Mouse (Mus musculus) monocyte, adult 2 months (primary cell): ENCODE measurements around the gene Bcat1.

Experiments used
- DNase-seq, 2 experiments: peaks; one replicate each; pipeline ENCODE4 v3.0.0; 2022; ENCODE audit warnings: low spot score in 2 of 2, low read depth in 1 of 2

Bcat1 gene

GRCm38 (mm10) chr6:145056102-145056501 lies 19.9 kb downstream of the Bcat1 start:
- no peak for DNase-seq

GRCm38 (mm10) chr6:145055277-145055858 lies 20.6 kb downstream of the Bcat1 start:
- DNase-seq, result no peak

- DNase-seq, result no peak
Observed at GRCm38 (mm10) chr6:145052669-145053068, 23.3 kb downstream of the Bcat1 start.

- DNase-seq, result no peak
Observed at GRCm38 (mm10) chr6:145050899-145051298, 25.1 kb downstream of the Bcat1 start.

GRCm38 (mm10) chr6:145048131-145048997 lies 27.6 kb downstream of the Bcat1 start:
- DNase-seq, result no peak

GRCm38 (mm10) chr6:145047445-145047857 lies 28.5 kb downstream of the Bcat1 start:
- DNase-seq, result no peak

- no peak for DNase-seq
Observed at GRCm38 (mm10) chr6:145046266-145046890, 29.6 kb downstream of the Bcat1 start.

- no peak for DNase-seq
Observed at GRCm38 (mm10) chr6:145044916-145045574, 30.9 kb downstream of the Bcat1 start.

GRCm38 (mm10) chr6:145040732-145041131 lies 35.3 kb downstream of the Bcat1 start:
- DNase-seq, result no peak

GRCm38 (mm10) chr6:145037626-145038025 lies 38.4 kb downstream of the Bcat1 start:
- no peak for DNase-seq

- no peak for DNase-seq
Observed at GRCm38 (mm10) chr6:145035412-145035811, 40.6 kb downstream of the Bcat1 start.

GRCm38 (mm10) chr6:145030587-145030986 lies 45.4 kb downstream of the Bcat1 start:
- no peak for DNase-seq

GRCm38 (mm10) chr6:145023990-145024389 lies 52.0 kb downstream of the Bcat1 start:
- no peak for DNase-seq

- DNase-seq, result no peak
Observed at GRCm38 (mm10) chr6:145022966-145023725, 52.8 kb downstream of the Bcat1 start.

- no peak for DNase-seq
Observed at GRCm38 (mm10) chr6:145022349-145022748, 53.6 kb downstream of the Bcat1 start.

GRCm38 (mm10) chr6:145020553-145020952 lies 55.4 kb downstream of the Bcat1 start:
- DNase-seq, result no peak

- no peak for DNase-seq
Observed at GRCm38 (mm10) chr6:145018295-145018694, 57.7 kb downstream of the Bcat1 start.

GRCm38 (mm10) chr6:145017508-145017907 lies 58.5 kb downstream of the Bcat1 start:
- no peak for DNase-seq

GRCm38 (mm10) chr6:145016639-145017038 lies 59.3 kb downstream of the Bcat1 start:
- no peak for DNase-seq

- no peak for DNase-seq
Observed at GRCm38 (mm10) chr6:145014944-145015343, 61.0 kb downstream of the Bcat1 start.

GRCm38 (mm10) chr6:145012699-145013098 lies 63.3 kb downstream of the Bcat1 start:
- DNase-seq, result no peak
